Mouse (Mus musculus) right cerebral cortex, postnatal 4 days (tissue): ENCODE data around the gene Hoxa6.

Experiments used
- DNase-seq: peaks from one replicate; pipeline ENCODE4 v3.0.0-alpha.2; 2022

The Hoxa6 gene

DNA sequence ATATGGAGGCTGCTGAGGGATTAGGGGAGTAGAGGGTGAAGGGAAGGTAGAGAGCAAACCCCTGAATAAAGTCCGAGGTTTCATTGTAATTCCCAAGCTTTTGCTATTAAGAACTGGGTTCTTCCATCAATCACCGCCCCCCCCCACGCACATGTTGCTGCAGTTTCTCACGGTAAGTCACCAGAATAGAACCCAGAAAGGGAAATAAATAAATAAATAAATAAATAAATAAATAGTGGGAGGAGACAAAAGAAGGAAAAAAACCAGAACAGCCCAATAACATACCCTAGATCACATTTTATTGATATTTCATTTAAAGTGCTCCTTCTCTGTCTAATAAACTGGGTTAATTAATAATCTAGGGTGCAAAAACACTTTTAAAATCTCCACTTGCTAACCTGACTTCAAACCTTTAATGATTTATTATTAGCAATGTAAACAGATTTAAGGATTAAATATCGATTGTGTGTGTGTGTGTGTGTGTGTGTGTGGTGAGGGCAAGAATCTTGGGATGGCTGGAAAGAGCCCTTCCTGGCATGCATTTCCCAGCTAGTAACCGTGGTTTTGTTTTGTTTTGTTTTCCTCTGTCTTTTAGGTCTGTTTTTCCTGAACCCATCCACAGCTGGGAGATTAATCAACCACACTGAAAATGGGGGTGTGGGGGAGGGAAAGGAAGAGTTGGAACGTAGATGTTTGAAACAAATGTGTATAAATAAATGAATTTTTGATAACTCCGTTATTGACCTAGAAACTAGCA, 47.0 kb downstream of the Hoxa6 start:
- DNase-seq: no peak

DNA sequence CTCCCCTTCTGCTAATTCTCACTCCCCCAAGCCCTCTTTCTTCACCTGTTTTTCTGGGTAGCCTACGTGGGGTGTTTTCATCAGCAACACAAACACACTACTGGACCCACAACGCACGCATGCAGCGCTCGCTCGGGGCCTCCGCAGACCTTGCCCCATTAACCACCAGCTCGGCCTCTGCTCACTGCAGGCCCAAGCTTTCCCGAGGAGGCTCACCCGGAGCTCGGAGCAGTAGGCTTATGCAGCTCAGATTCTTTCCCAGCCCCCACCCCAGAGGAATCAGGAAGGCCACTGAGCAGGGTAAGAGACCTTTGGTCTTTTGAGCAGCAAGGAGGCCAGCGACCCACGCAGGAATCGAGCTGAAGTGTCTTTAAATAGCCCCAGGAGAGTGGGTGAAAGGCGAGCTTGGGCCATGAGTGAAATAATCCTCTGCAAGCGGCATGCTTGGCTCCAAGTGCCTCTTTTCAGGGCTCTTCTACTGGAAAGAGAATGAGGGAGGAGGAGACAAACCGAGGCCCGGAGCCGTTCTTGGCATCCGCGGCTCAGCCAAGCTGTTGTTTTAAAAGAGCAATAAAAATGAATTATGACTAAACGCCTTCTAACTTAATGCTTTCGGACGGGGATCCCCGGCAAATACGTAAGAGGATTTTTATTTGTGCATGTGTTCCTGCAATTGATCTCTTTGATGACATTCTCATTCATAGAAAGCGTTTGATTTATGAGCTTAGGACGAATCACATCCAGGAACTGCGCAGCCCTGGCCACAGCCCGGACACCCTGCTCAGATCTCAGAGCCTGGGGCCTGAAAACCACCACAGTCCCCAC, 47.8 kb downstream of the Hoxa6 start:
- DNase-seq: no peak

DNA sequence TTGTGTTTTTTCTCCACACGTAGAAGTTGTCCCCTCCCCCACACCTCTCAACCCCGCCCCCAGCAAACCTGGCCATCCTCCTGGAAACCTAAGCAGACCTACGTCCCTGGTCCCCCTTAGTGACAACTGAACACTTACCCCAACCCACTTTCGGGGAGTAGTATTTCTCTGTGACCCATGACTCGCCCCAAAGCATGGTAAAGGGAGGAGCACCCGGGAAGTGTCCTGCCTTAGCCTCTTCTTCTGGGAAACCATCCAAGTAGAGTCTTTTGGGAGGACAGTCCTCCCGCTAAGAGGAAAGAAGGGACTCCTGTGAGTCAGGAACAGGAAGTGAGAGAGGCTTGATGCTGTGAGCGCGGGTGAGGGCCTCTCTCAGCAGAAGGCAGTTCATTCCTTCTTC, 48.5 kb downstream of the Hoxa6 start:
- DNase-seq: no peak

DNA sequence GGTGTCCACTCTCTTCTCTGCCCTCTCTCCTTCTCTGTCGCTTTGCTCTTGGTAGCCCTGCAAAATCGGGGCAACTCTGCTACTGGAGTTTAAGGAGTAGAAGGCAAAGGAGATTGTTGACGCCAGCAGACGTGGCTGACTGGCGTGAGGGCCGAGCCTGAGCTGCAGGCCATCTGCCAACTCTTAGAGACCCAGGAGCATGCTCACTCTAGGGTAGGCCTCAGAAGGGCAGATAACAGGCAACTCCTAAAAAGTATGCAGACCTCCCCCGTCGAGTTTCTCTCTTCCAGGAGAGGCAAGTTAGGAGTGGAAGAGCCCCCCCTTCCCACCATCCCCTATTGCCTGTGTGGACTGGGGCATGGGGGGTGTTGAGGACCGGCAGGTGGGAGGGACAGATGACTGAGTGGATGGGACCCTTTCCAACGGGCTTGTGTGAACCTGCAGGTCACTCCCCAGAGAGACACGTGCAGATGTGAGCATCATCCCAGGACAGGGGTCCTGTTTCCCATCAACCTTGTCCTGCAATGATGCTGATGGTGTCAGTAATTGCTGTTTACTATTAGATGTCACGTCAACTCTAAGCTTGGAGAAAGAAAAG, 49.3 kb downstream of the Hoxa6 start:
- DNase-seq: no peak

DNA sequence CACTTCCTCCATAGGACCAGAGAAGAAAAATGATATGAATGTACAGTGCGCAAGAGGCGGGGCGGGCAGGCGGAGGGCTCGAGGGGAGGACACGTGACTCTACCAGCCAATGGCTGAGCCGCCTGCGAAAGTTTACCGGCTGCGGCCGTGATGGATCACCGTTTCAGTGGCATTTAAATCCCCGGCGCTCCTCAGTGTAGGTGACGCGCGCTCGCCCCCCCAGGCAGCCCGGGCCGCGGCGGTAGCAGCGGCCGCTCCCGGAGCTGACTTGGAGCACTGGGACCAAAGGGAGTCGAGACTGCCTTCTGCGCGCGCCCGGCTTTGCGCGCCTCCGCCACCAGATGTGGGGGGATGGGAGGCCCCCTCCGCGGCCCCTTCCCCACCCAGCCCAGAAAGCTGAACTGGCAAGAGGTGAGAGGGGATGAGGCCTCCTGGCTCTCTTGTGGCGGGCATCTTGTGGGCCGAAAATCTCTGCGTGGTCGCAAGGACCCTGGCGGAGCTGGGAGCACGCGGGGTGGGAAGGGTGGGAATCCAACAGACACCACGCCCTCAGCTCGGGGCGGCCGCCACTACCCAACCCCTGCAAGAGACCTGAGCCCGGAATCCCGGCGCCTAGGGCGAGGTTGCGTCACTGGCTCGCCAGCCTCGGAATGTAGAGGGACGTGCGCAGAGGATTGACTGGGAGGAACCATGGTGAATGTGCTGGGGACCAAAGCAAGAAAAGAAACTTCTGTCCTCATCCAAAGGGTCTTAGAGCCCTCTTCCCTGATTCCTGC, 50.1 kb downstream of the Hoxa6 start, which contains the start of gene Hoxa1:
Gene Hoxa1, minus strand, starts transcription at position 42 of the 776 bp plus-strand sequence.
- DNase-seq: no peak

DNA sequence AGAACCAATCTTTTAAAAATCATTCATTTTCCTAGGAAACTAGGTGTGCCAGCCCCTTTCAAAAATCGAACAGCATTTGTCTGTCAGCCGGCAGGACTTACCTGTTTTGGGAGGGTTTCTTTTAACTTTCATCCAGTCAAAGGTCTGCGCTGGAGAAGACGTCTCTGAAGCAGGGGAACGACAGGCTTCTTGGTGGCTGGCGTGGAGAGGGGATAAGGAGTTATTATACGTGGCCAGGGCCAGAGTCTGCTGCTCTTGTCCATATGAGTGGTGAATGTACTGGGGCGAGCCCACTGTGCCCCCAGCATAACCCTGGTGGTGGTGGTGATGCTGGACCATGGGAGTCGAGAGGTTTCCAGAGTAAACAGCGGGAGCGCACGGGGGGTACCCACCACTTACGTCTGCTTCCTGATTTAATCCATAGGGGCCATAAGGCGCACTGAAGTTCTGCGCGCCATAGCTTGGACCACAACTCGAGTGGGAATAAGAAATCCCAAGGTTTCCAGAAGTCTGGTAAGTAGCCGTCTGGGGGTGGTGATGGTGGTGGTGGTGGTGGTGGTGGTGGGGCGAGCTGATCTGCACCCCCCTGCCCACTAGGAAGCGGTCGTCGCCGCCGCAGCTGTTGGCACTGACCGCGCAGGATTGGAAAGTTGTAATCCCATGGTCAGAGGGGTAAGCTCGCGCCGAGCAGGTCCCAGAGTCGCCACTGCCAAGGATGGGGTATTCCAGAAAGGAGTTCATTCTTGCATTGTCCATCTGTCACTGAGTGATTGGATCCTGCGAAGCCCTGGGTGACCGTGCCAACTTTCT, 50.9 kb downstream of the Hoxa6 start:
- DNase-seq: no peak

DNA sequence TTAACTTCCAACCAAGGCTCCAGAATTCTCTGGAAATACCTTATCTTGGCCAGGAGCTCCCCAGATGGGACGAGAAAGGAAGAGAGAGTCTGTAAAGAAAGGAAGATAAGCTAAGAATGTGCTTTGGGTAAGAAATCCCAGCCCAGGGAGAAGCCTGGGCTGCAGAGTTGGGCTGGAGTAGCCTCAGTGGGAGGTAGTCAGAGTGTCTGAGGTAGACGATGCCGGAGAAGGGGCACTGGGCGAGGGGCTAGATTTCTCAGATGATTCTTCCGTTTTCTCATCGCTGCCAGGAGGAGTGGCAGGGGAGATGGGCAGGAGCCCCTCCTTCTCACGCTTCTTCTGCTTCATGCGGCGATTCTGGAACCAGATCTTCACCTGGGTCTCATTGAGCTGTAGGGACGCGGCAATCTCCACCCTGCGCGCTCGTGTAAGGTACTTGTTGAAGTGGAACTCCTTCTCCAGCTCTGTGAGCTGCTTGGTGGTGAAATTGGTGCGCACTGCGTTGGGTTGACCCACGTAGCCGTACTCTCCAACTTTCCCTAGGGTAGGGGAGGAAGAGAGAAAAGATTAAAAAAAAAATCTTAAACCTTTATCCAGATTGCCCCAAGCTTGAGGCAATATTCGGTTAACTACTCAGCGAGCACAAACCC, 51.8 kb downstream of the Hoxa6 start:
- DNase-seq: no peak
